Mouse (Mus musculus) ovary, postnatal 10 days (tissue): ENCODE measurements at regions not wholly inside any gene's neighbourhood (a gene's known extent, or its start where the extent isn't known, plus 50 kb on each side); places are given as distances from the start of the nearest gene placed in this dataset.

ENCODE experiments used
- DNase-seq: peaks from one replicate; pipeline ENCODE4 v3.0.0; 2022; ENCODE audit warnings: low spot score

- DNase-seq: no peak
Observed at GRCm38 (mm10) chr11:89147990-89148389, 74.3 kb downstream of the Gm525 start.

GRCm38 (mm10) chr11:89145281-89145945 is 71.8 kb downstream of the Gm525 start:
- DNase-seq: no peak

- DNase-seq: no peak
Observed at GRCm38 (mm10) chr11:89142527-89143154, 69.0 kb downstream of the Gm525 start.
